Mouse (Mus musculus) heart, postnatal 36 days (tissue): ENCODE measurements at regions not wholly inside any gene's neighbourhood (a gene's known extent, or its start where the extent isn't known, plus 50 kb on each side); places are given as distances from the start of the nearest gene placed in this dataset.

Experiments used
- DNase-seq, 2 experiments: peaks; one replicate each; pipeline ENCODE4 v3.0.0; 2021 to 2022
- intact Hi-C: fragments of 180-260 bp; cut with DNase I; formaldehyde crosslinking; loops from one replicate; pipeline ENCODE4 v1.15.1; 2025

- DNase-seq = no peak
- intact Hi-C loops = no loop called here
These were observed 2252.9 kb downstream of the 4930444P10Rik start for GRCm38 (mm10) chr1:13840309-13840622.

GRCm38 (mm10) chr1:13839619-13840308 is 2253.4 kb downstream of the 4930444P10Rik start:
- DNase-seq = no peak
- intact Hi-C loops = no loop called here

- no peak for DNase-seq
- intact Hi-C loops = no loop called here
These were observed 2258.0 kb downstream of the 4930444P10Rik start for GRCm38 (mm10) chr1:13834860-13835840.

GRCm38 (mm10) chr1:13807786-13808185 is 2285.3 kb downstream of the 4930444P10Rik start:
- intact Hi-C loops = no loop called here
- DNase-seq = no peak

- DNase-seq = no peak
- intact Hi-C loops = no loop called here
These were observed 2292.7 kb downstream of the 4930444P10Rik start for GRCm38 (mm10) chr1:13800460-13800859.

GRCm38 (mm10) chr1:13798848-13799247 is 2294.3 kb downstream of the 4930444P10Rik start:
- intact Hi-C loops = no loop called here
- DNase-seq = no peak

GRCm38 (mm10) chr1:13795196-13795595 is 2297.9 kb downstream of the 4930444P10Rik start:
- DNase-seq = no peak

GRCm38 (mm10) chr1:13789318-13790085 is 2303.6 kb downstream of the 4930444P10Rik start:
- intact Hi-C loops = loop anchor here (1.0 to 5.0 kb wide), 4 partner anchors 847 to 1193 kb away; no protein-coding TSS in a partner anchor
- peak; percentile 66 to 75 for DNase-seq

More at GRCm38 (mm10) chr1:13795196-13795595, 2297.9 kb downstream of the 4930444P10Rik start:
- intact Hi-C loops = no loop called here

- no peak for DNase-seq
- intact Hi-C loops = loop anchor here (5.0 kb wide), 1 partner anchor 1195 kb away; no protein-coding TSS in a partner anchor
These were observed 2306.1 kb downstream of the 4930444P10Rik start for GRCm38 (mm10) chr1:13787016-13787415.

GRCm38 (mm10) chr1:13784396-13784795 is 2308.7 kb downstream of the 4930444P10Rik start:
- peak; percentile 4 to 17 for DNase-seq
- intact Hi-C loops = loop anchor here (2.0 kb wide), 1 partner anchor 786 kb away; no protein-coding TSS in a partner anchor

- DNase-seq = no peak
- intact Hi-C loops = no loop called here
These were observed 2310.5 kb downstream of the 4930444P10Rik start for GRCm38 (mm10) chr1:13782633-13783032.

GRCm38 (mm10) chr1:13772106-13772505 is 2321.0 kb downstream of the 4930444P10Rik start:
- intact Hi-C loops = no loop called here
- no peak for DNase-seq

- DNase-seq = no peak
- intact Hi-C loops = no loop called here
These were observed 2322.1 kb downstream of the 4930444P10Rik start for GRCm38 (mm10) chr1:13771014-13771463.

GRCm38 (mm10) chr1:13752479-13752878 is 2338.6 kb downstream of the A830018L16Rik start:
- DNase-seq = no peak

GRCm38 (mm10) chr1:13751381-13751780 is 2337.5 kb downstream of the A830018L16Rik start:
- no peak for DNase-seq
- intact Hi-C loops = no loop called here

More at GRCm38 (mm10) chr1:13752479-13752878, 2338.6 kb downstream of the A830018L16Rik start:
- intact Hi-C loops = no loop called here
